Mouse (Mus musculus) embryonic facial prominence, embryonic 12.5 days (tissue): Measurements from ENCODE around the gene Srm. TPM values are rescaled to one million over a fixed set of nuclear protein-coding genes. Genes with fewer than 3 reads are reported as not detected.
A peak's percentile ranks its signal among the peaks of the same experiment; 100 is the strongest.

Experiments used
- ATAC-seq: fragments of 200-750 bp; cut with Nextera tagmentation; 2 replicates; pipeline ENCODE4 v1.8.0; 2017; ENCODE audit not compliant: insufficient number of reproducible peaks, insufficient read depth, low FRiP score, low TSS enrichment
- H3K27ac ChIP-seq: fragments of 300-500 bp; sonication (generic); 2 replicates; pipeline ENCODE4 v1.5.1; 2016; ENCODE audit warnings: mild to moderate bottlenecking
- H3K27me3 ChIP-seq: fragments of 300-500 bp; sonication (generic); 2 replicates; pipeline ENCODE4 v1.6.1; 2016; ENCODE audit warnings: mild to moderate bottlenecking, moderate library complexity
- H3K36me3 ChIP-seq: fragments of 300-500 bp; sonication (generic); 2 replicates; pipeline ENCODE4 v1.6.1; 2016; ENCODE audit warnings: mild to moderate bottlenecking
- H3K4me1 ChIP-seq: fragments of 300-500 bp; sonication (generic); 2 replicates; pipeline ENCODE4 v1.6.1; 2016
- H3K4me2 ChIP-seq: fragments of 300-500 bp; sonication (generic); replicated peaks from 2 replicates; pipeline ENCODE4 v1.6.1; 2016; ENCODE audit warnings: mild to moderate bottlenecking, moderate library complexity
- H3K4me3 ChIP-seq: fragments of 300-500 bp; sonication (generic); 2 replicates; pipeline ENCODE4 v1.5.1; 2016; ENCODE audit warnings: mild to moderate bottlenecking
- H3K9ac ChIP-seq: fragments of 300-500 bp; sonication (generic); 2 replicates; pipeline ENCODE4 v1.6.1; 2016; ENCODE audit warnings: mild to moderate bottlenecking, moderate library complexity
- H3K9me3 ChIP-seq: fragments of 300-500 bp; sonication (generic); 2 replicates; pipeline ENCODE4 v1.6.1; 2016; ENCODE audit warnings: mild to moderate bottlenecking, moderate library complexity
- WGBS: fragments of 180-500 bp; shearing (Covaris S2); methylation state at CpG from one replicate; pipeline ENCODE4 v1.1.7; 2016; 5-methylcytosine and 5-hydroxymethylcytosine counted together
- polyA plus RNA-seq: library from polyadenylated mRNA; unstranded; fragments of >200 nt; fragmentation: Nextera tagmentation; extraction: Ambion mirVana; gene quantifications from 2 replicates; pipeline ENCODE4 v1.2.1, GENCODE M21; 2016

Gene Srm
- polyA plus RNA-seq, 1 experiment from 2014 or later, result 206 TPM

DNA sequence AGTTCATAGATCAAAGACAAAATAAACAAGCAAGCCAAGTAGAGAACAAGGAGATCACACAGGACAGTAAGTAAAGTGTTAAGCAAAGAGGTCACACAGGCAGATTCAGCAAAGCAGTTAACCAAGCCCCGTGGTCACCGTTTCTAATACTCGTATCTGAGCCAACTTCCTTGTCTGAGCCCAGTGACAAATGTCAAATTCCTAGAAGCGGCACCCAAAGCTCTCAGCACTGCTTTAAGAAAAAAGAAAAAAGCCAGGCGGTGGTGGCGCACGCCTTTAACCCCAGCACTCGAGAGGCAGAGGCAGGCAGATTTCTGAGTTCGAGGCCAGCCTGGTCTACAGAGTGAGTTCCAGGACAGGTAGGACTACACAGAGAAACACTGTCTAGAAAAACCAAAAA lies 4.7 kb upstream of the Srm start:
- H3K9ac ChIP-seq, result no peak overlapping the region
- WGBS, result 84% methylated on average over 9 of the region's 9 CpGs
- ATAC-seq, result no peak
- H3K4me2 ChIP-seq, result no peak overlapping the region
- no peaks in the 10 kb centered on the region for H3K27me3 ChIP-seq
- H3K9me3 ChIP-seq, result no peaks in the 10 kb centered on the region
- no peak overlapping the region for H3K4me3 ChIP-seq
- no peak overlapping the region for H3K27ac ChIP-seq
- no peaks in the 10 kb centered on the region for H3K4me1 ChIP-seq
- peaks cover 13% of the 10 kb centered on the region for H3K36me3 ChIP-seq

DNA sequence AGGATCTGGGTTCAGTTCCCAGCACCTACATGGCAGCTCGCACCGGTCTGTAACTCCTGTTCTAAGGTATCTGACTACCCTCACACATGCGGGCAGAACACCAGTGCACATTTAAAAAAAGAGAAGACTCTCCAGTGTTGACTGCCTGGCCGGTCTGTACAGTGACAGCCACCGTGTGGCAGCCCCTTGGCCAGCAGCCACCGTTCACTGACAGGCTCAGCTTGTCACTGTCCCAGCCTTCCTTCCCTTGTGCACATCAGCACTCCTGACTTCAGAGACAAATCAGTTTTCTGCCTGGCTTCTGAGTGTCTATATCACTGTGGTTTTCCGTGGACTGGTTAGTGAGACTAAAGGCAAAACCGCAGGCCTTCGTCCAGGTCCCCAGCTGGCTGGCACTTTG lies 2.5 kb upstream of the Srm start:
- H3K4me3 ChIP-seq, result no peak overlapping the region
- no peak overlapping the region for H3K4me2 ChIP-seq
- no peak overlapping the region for H3K9ac ChIP-seq
- H3K4me1 ChIP-seq, result peaks cover 9% of the 10 kb centered on the region
- no peaks in the 10 kb centered on the region for H3K9me3 ChIP-seq
- 82% methylated on average over 9 of the region's 9 CpGs for WGBS
- H3K36me3 ChIP-seq, result peaks cover 6% of the 10 kb centered on the region
- H3K27ac ChIP-seq, result no peak overlapping the region
- no peak for ATAC-seq
- no peaks in the 10 kb centered on the region for H3K27me3 ChIP-seq

DNA sequence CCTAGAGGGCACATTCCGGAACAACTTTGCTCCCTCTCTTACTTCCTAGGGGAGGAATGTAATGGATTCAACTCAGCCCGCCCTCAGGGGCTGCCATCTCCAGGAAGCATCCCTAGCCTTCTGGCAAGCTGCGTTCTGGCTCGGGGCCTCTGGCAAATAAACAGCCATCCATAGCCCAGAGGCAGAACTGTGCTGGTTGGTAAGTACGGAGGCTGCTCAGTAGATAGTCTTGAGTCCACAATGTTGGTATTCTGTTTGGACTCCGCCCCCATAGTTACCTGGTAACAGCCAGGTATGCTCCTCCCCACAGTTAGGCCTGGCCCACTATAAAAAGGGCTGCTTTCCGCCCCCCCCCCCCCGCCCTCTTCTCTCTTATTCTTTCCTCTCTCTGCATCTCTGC lies 1.7 kb upstream of the Srm start:
- peaks cover 14% of the 10 kb centered on the region for H3K36me3 ChIP-seq
- H3K4me3 ChIP-seq, result no peak overlapping the region
- H3K27ac ChIP-seq, result no peak overlapping the region
- WGBS, result 45% methylated on average over 7 of the region's 8 CpGs
- no peak overlapping the region for H3K4me2 ChIP-seq
- H3K9ac ChIP-seq, result no peak overlapping the region
- no peaks in the 10 kb centered on the region for H3K9me3 ChIP-seq
- ATAC-seq, result no peak
- no peaks in the 10 kb centered on the region for H3K27me3 ChIP-seq
- peaks cover 9% of the 10 kb centered on the region for H3K4me1 ChIP-seq

DNA sequence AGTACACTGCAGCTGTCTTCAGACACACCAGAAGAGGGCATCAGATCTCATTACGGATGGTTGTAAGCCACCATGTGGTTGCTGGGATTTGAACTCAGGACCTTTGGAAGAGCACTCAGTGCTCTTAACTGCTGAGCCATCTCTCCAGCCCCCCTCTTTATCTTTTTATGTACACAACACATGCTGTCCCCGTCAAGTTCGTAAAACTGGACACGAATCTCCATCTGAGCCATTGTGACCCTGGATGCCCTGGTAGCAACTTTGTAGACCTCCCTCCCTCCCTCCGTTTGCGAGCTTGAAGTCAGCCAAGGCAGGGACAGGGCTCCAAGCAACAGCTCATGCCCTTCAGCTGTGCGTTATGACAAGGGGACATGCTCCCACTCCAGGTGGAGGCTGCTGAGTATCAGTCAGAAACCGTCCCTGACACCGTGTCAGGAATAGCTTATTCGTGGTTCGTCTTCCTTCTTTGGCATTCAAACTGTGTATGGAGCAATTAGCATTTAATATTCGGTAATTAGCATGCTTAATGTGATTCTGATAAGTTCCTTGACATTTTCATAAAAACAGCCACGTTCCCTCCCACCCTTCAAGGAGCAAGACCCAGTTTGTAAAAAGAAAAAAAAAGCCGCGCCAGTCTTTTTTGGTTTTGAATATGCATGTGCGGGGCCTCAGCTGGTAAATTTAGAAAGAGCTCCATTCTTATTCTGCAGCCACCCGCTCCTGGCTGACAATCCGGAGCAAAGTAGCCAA lies 707 bp upstream of the Srm start:
- WGBS, result 7% methylated on average over 18 of the region's 18 CpGs
- Histone ChIP-seq H3K4me2 (peak overlapping the region; percentile 93), H3K4me3 (peak overlapping the region; percentile 97), H3K27me3 (no peaks in the 10 kb centered on the region), H3K27ac (peak overlapping the region; percentile 26; the same call in 1 of the 2 replicates), H3K9me3 (no peaks in the 10 kb centered on the region), H3K4me1 (peaks cover 9% of the 10 kb centered on the region), H3K36me3 (peaks cover 24% of the 10 kb centered on the region), H3K9ac (peak overlapping the region; percentile 44)
- no peak for ATAC-seq

DNA sequence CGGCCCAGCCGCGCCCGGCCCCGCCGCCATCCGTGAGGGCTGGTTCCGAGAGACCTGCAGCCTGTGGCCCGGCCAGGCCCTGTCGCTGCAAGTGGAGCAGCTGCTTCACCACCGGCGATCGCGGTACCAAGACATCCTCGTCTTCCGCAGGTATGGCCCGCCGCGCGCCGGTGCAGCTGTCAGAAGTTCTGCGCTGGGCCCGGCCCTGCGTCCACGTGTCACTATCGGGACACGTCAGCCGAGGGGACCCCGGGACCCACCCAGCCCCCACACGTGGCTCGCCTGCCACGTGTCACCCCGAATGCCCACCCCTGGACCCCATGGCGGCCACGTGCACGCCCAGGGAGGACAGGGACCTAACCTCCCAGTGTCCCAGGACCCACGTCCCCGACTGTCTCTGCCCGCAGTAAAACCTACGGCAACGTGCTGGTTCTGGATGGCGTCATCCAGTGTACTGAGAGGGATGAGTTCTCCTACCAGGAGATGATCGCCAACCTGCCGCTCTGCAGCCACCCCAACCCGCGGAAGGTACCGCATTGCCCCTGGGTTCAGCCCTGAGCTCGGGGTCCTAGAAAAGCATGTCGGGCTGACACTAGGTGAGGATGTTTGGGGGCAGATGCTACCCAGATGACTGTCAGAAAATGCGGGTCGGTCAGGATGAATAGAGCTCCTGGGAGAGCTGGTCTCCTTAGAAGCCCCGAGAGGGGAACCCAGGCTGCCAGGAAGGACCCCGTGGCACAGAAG lies 506 bp downstream of the Srm start:
- WGBS, result under 1% methylated on average over 53 of the region's 53 CpGs
- peaks cover 36% of the 10 kb centered on the region for H3K36me3 ChIP-seq
- peak overlapping the region; percentile 93 for H3K4me2 ChIP-seq
- ATAC-seq, result peak; percentile 32
- H3K9me3 ChIP-seq, result no peaks in the 10 kb centered on the region
- H3K9ac ChIP-seq, result peak overlapping the region; percentile 89
- peak overlapping the region; percentile 54; the same call in 1 of the 2 replicates for H3K27ac ChIP-seq
- H3K4me3 ChIP-seq, result peak overlapping the region; percentile 97
- no peaks in the 10 kb centered on the region for H3K27me3 ChIP-seq
- H3K4me1 ChIP-seq, result peaks cover 9% of the 10 kb centered on the region

DNA sequence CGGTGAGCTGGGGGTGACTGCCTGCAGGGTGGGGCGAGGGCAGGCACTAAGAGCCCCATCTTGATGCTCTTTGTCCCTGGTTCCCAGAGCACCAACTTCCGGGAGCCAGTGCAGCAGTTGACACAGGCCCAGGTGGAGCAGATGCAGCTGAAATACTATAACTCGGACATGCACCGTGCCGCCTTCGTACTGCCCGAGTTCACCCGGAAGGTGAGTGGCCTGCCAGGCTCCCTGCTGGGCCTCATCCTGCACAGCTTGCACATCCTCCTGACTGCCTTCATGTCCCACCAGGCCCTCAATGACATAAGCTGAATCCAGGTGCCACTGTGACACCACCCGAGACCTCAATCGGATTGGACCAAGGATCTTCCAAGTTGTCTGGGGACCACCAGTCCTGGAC lies 2.7 kb downstream of the Srm start:
- WGBS, result 94% methylated on average over 11 of the region's 11 CpGs
- H3K4me1 ChIP-seq, result peaks cover 9% of the 10 kb centered on the region
- no peak for ATAC-seq
- H3K4me3 ChIP-seq, result no peak overlapping the region
- no peaks in the 10 kb centered on the region for H3K27me3 ChIP-seq
- H3K9me3 ChIP-seq, result no peaks in the 10 kb centered on the region
- no peak overlapping the region for H3K9ac ChIP-seq
- no peak overlapping the region for H3K27ac ChIP-seq
- peaks cover 50% of the 10 kb centered on the region for H3K36me3 ChIP-seq
- H3K4me2 ChIP-seq, result no peak overlapping the region

DNA sequence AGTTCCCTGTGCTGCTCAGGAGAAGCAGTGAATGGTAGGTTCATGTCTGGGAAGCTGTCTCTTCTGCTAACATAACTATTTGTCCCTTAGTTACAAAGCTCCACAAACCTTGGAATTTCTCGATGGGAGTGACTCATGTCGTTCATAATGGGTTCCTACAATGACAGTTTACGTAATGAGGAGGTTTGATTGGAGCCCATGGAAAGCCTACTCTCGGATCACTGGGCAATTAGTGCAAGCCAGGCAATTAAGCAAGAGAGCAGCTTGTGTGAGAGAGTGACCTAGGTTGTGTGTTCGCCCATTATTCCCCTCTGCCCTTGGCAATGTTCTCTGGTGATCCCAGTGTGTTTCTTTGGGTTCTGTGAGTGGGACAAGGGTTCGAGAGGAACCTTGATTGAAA lies 4.6 kb downstream of the Srm start:
- no peak overlapping the region for H3K27ac ChIP-seq

DNA sequence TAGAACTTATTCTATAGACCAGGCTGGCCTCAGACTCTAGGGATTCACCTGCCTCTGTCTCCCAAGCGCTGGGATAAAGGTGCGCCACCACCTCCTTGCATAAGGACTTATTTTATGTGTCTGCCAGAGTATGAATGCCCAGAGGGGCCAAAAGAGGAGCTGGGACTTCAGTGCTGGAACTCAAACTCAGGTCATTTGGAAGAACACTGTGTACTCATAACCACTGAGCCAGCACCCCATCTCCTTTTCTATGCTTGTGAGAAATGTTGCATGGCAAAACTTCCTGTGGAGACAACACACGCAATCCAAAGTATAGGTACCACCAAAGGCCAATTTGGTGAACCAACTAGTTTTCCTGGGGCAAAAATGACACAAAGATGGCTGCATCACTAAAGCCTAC lies 5.4 kb downstream of the Srm start:
- peaks cover 53% of the 10 kb centered on the region for H3K36me3 ChIP-seq
- H3K27ac ChIP-seq, result no peak overlapping the region
- H3K4me3 ChIP-seq, result no peak overlapping the region
- 0 out of 2 replicates have a peak, but pooled peaks cover 3% of the 10 kb centered on the region for H3K9me3 ChIP-seq
- whole genome bisulfite sequencing, result 96% methylated on average over 3 of the region's 3 CpGs
- no peaks in the 10 kb centered on the region for H3K27me3 ChIP-seq
- no peak for ATAC-seq
- peaks cover 9% of the 10 kb centered on the region for H3K4me1 ChIP-seq
- no peak overlapping the region for H3K9ac ChIP-seq
- H3K4me2 ChIP-seq, result no peak overlapping the region

More for the DNA sequence above, 4.6 kb downstream of the Srm start:
- Histone ChIP-seq H3K27me3 (no peaks in the 10 kb centered on the region), H3K9ac (no peak overlapping the region), H3K9me3 (0 out of 2 replicates have a peak, but pooled peaks cover 3% of the 10 kb centered on the region), H3K4me2 (no peak overlapping the region), H3K4me3 (no peak overlapping the region), H3K36me3 (peaks cover 53% of the 10 kb centered on the region), H3K4me1 (peaks cover 9% of the 10 kb centered on the region)
- ATAC-seq, result no peak
- 86% methylated on average over 6 of the region's 6 CpGs for WGBS

DNA sequence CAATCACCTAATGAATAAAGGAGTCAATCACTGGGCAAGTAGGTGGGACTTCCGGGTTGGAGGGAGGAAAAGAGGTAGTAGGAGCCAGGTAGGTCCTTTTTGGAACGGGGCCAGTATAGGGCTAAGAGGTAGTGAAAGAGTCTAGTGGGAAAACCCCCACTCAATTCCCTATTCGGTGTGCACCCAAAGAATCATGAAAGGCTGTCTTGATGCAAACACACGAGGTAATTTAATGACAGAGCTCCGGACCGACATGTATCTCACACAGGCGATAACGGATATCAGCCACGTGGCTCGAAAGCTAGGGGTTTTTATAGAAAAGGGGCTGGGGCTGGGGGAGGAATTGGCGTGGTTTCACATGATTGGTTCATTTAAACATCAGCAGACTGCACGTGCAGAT lies 7.5 kb downstream of the Srm start:
- 95% methylated on average over 12 of the region's 12 CpGs for WGBS
- Histone ChIP-seq H3K9me3 (0 out of 2 replicates have a peak, but pooled peaks cover 3% of the 10 kb centered on the region), H3K4me2 (no peak overlapping the region), H3K4me3 (no peak overlapping the region), H3K4me1 (no peaks in the 10 kb centered on the region), H3K9ac (no peak overlapping the region), H3K27me3 (no peaks in the 10 kb centered on the region), H3K36me3 (peaks cover 46% of the 10 kb centered on the region), H3K27ac (no peak overlapping the region)
- ATAC-seq, result no peak

DNA sequence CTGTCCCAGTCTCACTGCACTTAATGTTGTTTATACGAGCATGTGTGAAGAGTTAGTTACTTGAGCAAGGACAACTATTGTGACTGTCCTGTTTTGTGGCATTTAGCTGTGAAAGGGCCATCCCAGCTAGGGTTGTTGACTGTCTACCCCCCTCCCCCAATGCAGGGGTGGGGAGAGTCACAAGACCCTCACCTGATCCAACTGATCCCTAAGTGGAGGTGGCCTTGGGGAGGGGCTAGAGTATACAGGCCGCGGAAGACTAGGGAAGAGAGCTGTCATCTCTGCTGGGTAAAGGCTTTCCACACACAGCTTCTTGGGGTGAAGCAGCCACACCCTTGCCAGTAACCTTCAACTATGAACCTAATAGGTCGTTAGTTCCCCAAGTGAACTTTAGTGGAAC lies 9.0 kb downstream of the Srm start:
- Histone ChIP-seq H3K4me2 (no peak overlapping the region), H3K36me3 (peaks cover 31% of the 10 kb centered on the region), H3K9ac (no peak overlapping the region), H3K27me3 (no peaks in the 10 kb centered on the region), H3K9me3 (0 out of 2 replicates have a peak, but pooled peaks cover 3% of the 10 kb centered on the region), H3K4me3 (no peak overlapping the region), H3K27ac (no peak overlapping the region), H3K4me1 (no peaks in the 10 kb centered on the region)
- WGBS, result 86% methylated on average over 4 of the region's 4 CpGs
- ATAC-seq, result no peak

DNA sequence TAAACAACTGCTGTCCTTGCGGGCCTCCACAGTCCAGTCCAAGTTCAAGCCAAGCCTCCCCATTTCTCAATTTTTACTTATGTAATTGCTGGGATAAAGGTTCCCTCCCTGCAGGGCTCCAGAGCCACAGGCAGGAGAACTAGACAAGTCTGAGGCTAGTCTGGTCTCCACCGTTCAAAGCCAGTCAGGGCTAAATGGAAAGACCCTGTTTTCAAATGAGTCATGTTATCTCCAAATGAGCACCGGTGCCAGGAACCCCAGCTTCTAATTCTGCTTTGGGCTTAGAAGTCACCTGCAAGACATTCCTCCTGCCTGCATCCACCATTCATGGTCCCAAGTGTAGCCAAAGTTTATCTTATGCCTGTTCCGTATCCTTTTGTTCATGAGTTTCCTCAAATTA lies 10.6 kb downstream of the Srm start:
- no peak overlapping the region for H3K4me3 ChIP-seq
- H3K9me3 ChIP-seq, result 0 out of 2 replicates have a peak, but pooled peaks cover 3% of the 10 kb centered on the region
- H3K27me3 ChIP-seq, result no peaks in the 10 kb centered on the region
- no peak for ATAC-seq
- peaks cover 16% of the 10 kb centered on the region for H3K36me3 ChIP-seq
- no peaks in the 10 kb centered on the region for H3K4me1 ChIP-seq
- no peak overlapping the region for H3K27ac ChIP-seq
- 86% methylated on average over 4 of the region's 4 CpGs for WGBS
- H3K4me2 ChIP-seq, result no peak overlapping the region
- no peak overlapping the region for H3K9ac ChIP-seq
